Mouse (Mus musculus): ENCODE measurements around the gene Gm3448.

GRCm38 (mm10) chr17:14960520-14960919 lies 80.8 kb downstream of the Gm3448 start:
- TF ChIP-seq CTCF (IDR thresholded peaks at IDR 0.05; ENCODE audit: low read depth) (no peak), EP300 (IDR thresholded peaks at IDR 0.05; ENCODE audit: low read depth) (no peak)
